Mouse (Mus musculus) megakaryocyte progenitor cell, adult 5-6 weeks (primary cell): Measurements from ENCODE around the gene Slc6a17. TPM values are rescaled to one million over a fixed set of nuclear protein-coding genes. Genes with fewer than 3 reads are reported as not detected.

Experiments
- ATAC-seq: replicated peaks from 2 replicates; pipeline ENCODE4 v1.8.0; 2016; ENCODE audit warnings: mild to moderate bottlenecking, moderate TSS enrichment, inconsistent platforms; ENCODE audit not compliant: poor library complexity
- total RNA-seq, 2 experiments: library from RNA; stranded (forward) in 1 of 2; stranded (reverse) in 1 of 2; fragments of 157-497, 149-512 nt in 1 of 2; fragments of 200-1000 nt in 1 of 2; gene quantifications; 2 replicates each; pipeline versions ENCODE4 v1.2.3 to v1.2.4; 2015 to 2017

The Slc6a17 gene
- total RNA-seq, 2 experiments from 2014 or later = not detected

GRCm38 (mm10) chr3:107528401-107529118 is 10.7 kb upstream of the Slc6a17 start:
- ATAC-seq = no peak

DNA sequence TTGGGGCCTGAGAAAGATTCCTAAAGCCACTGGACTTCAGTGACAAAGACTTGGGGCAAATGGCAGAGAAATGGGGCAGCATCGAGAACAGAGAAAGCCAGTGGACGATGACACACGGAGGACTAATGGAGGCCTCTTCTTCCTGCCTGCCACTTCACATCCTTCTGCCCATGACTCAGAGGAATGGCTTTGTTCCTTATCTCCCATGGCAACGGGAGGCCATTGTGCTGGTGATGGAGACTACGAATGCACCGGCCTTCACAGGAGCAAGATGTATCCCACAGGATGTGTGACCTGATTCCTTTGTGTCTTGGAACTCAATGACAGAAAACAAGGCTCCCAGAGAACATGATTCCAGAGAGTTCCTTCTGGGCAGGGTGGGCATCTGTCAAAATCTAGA is 6.7 kb upstream of the Slc6a17 start:
- no peak for ATAC-seq

DNA sequence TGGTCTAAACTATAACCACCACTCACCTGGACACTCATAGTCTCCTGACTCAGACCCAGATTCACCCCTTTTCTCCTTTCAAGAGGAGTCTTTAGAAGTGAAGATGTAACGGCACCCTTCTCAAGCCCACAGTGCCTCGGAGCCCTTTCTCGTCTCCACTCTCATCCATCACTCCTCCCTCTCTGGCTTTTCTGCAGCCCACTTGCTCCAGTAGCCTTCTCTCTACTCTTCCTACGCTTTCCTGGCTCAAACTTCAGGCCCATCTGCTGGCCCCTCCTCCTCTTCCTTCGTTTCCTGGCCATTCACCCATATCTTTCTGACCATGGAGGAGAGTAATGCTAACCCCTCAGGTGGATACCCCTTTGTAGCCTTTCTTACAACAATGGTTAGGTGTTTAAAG is 3.1 kb upstream of the Slc6a17 start:
- no peak for ATAC-seq

- no peak for ATAC-seq
Observed at GRCm38 (mm10) chr3:107516776-107517630, 815 bp downstream of the Slc6a17 start.

DNA sequence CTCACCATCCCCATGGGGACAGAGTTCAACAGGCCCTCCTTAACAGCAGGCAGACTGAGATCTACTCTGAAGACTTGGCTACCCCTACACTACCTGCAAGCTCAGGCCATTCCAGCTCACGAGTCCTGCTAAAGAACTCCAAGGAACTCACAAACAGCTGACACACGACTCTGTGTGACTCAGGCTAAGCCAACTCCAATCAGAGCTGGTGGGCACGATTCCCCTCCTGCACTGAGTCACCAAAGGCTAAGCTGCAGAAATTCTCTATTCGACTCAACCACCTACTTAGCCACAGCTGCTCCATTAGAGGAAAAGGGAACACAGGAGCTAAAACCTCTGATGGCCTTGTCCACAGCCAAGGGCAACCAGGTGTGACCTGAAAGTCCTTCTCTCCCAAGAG is 1.8 kb downstream of the Slc6a17 start:
- no peak for ATAC-seq

DNA sequence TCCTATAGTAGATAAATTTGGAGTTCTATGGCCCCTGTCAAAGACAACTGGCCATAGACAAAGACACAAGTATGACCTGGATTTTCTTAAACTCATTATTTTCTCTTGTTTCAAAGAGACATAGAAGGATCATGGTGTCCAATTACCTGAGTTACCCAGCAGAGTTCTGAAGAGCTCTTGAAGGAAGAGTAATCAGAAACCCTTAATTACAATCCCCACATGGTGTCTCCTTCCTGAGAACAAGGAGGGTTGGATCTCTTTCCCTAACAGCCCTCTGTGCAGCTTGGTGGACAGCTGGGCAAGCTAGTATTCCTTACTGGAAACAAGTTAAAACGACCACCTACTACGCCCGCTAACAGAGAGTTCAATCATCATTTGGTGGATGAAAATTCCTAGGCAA is 6.4 kb downstream of the Slc6a17 start:
- no peak for ATAC-seq

DNA sequence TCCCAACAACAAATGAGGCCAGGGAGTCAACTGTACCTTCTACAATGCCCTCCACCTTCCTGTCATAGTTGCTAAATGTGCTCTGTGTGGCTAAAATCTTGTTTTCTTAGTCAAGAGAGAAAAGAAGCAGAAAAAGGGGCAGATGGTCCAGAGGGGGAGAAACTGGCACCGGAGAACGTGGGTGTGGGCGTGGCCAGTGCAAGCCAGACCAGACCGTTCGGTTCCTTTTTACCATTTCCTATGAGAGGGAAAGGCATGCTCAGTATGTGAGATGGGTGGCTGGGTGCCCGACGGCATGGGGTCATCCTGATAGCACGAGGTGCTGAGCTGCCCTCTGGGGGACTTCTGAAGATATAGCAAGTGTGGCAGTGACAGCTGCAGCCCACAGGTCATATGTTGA is 9.1 kb downstream of the Slc6a17 start:
- ATAC-seq = no peak

DNA sequence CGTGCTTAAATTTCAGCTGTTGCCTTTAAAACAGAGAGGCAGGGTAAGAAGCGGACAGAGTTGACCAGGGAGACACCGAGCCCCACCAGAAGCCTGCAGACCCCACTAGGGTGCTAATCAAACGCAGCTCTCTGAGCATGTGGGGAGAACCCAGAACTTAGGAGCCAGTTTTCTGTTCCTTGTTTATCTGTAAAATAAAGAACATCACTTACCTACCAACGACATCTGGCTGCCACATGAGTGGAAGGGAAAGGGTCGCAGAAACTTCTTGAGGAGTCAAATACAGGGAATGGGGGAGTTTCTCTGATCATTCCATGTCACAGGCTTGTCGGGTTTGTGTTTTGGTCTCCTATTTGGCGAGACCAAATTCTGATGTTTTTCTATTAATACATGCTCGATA is 9.9 kb downstream of the Slc6a17 start:
- ATAC-seq = no peak

DNA sequence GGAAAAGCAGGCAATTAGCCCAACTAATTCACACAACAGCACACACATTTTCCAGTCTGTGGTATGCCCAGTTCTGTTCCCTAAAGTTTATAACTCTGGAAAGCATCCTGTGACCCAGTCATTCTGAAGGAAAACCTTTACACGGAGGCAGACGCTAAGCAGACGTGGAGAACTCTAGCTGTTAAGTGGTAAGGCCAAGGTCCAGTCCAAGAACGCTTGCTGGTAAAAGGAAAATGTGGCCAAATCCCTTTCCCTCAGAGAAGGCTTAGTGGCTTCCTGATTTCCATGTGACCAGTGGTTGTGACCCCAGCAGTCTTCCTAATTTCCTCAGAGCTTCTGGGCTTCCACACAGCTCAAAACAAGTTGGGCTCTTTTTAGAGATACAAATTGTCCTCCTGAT is 11.3 kb downstream of the Slc6a17 start:
- ATAC-seq = no peak

GRCm38 (mm10) chr3:107505464-107506367 is 12.1 kb downstream of the Slc6a17 start:
- ATAC-seq = no peak

DNA sequence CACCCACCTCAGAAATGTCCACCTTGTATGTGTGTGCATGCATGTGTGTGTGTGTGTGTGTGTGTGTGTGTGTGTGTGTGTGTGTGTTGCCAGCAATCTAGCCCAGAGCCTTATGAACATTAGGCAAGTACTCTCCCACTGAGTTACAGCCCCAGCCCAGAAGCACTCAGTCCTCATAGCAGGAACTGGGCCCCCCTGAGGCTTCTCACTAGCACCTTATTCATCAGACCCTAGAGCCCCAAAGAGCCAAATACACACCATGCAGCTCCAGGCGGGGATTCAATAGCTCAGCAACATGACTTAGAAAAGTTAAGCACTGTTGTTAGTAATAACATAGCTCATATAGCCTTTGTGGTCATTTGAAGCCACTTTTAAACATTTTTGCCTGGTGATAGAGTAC is 13.3 kb downstream of the Slc6a17 start:
- ATAC-seq = no peak

DNA sequence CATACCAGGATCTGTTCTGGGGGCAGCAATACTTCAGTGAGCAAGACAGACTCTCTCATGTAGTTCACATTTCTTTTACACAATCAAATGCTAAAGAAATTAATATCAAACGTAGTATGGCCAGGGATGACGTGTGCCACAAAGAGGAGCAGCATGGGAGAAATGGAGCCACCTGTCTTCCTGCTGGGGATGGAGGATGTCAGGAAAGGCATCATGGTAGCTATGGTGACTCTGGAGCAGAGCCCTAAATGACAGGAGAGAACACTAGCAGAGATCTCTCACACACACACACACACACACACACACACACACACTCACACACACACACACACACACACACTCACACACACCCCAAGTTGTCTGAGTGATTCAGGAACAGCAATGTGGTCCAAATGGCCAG is 14.1 kb downstream of the Slc6a17 start:
- ATAC-seq = no peak

DNA sequence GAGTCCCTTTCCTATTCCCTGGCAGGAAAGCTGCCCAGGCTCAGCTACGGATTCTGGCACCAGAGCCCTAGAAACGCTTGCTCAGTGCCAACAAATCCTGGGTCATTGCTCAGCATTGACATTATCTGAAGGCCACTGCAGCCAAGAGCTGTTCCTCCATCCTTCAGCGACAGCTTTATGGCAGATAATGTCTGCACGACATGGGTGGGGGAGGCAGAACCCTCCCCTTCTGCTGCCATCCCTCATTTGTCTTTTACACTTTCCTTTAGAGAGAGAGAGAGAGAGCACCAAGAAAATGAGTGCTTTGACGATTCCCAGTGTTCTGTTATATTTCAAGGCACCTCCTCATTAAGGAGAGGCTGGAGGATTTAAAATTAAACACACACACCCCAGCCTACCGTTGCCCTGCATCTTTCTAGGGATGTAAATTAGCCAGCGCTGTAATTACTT is 16.1 kb downstream of the Slc6a17 start:
- no peak for ATAC-seq

DNA sequence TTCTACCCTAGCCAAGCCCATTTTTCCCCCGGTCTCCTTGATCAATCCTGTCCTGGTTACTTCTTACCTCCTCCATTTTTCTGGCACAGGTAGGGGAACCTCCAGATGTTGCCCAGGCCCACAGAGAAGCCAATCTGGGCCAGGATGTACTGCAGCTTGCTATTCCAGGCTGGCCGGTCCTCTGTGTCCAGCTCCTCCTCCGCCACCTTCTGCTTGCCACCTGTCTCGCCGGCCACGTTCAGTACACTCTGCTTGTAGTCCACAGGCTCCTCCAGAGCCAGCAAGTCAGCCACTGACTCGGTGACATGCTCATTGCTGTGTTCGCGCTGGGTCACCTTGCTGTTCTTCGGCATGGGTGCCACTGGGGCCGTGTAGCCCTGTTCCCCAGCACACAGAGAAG is 17.5 kb downstream of the Slc6a17 start:
- ATAC-seq = no peak

- no peak for ATAC-seq
Observed at GRCm38 (mm10) chr3:107496086-107496850, 21.6 kb downstream of the Slc6a17 start.

DNA sequence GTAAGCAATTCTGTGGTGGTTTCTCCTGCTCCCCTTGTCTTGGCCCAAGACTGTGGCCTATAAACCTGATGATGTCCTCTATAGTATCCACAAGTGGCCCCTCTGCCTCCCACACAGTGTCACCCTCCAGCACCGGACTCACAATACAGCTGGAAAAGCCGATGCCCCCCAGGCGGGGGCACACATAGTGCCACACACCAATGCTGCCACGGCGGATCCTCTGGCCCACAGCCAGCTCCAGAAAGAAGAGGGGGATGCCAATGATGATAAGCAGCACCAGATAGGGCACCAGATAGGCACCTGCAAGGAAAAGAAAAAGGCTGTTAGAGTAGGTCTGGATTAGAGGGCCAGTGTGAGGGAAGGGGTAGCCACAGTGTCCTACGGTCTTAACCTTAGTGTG is 22.3 kb downstream of the Slc6a17 start:
- no peak for ATAC-seq

DNA sequence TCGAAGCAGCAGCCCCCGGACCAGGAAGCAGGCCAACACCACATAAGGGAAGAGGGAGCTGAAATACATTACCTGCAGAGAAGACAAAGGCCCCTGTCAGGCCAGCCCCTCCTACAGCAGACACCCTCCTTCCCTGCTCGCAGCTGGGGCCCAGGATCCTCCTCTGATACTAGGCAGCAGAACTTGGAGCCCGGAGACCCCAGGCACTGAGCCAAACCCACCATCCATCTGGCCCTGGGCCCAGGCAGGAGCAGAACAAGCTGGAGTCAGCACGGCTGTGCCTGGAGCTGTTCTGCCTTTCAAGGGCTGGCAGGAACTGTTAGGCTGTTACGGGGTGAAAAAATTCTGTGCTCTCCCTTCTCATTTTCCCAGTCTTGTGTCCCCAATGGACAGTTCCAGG is 26.4 kb downstream of the Slc6a17 start:
- no peak for ATAC-seq

GRCm38 (mm10) chr3:107488637-107489036 is 29.2 kb downstream of the Slc6a17 start:
- ATAC-seq = no peak

DNA sequence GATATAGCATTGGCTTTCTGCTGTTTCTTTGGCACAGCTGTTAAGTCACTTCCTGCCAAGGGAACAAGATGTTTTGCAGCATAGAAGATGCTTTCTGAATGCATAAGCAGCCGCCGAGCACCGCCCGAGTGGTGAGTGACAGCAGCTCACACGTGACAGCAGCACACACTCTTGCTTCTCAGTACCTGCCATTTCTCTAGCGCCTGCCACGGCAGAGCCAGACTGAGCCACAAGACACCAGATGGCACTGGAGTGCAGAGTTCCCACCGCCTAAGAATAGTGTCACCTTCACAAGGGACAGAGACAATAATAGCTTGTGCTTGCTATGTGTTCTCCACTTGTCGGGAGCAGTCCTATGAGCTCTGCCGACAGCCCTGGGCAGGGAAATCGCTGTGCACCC is 34.5 kb downstream of the Slc6a17 start:
- peak; percentile 47 for ATAC-seq

DNA sequence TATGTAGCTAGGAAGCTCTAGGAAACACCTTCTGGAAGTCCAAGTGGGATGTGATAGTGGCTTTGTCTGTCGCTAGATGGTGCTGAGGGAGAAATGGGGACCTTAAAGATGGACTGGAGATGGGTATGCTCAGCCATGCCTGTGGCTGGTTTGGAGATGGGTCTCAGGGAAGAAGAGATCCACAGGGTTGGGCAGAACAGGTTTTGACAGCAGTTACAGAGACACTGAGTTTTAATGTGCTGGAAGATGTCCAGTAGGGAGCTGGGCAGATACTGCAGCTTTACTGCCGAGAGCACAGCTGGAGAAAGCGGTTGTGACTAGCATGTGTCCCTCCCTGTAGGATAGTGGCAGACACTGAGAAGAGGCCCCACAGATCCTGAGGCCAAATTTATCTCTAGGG is 37.2 kb downstream of the Slc6a17 start:
- ATAC-seq = peak; percentile 60

DNA sequence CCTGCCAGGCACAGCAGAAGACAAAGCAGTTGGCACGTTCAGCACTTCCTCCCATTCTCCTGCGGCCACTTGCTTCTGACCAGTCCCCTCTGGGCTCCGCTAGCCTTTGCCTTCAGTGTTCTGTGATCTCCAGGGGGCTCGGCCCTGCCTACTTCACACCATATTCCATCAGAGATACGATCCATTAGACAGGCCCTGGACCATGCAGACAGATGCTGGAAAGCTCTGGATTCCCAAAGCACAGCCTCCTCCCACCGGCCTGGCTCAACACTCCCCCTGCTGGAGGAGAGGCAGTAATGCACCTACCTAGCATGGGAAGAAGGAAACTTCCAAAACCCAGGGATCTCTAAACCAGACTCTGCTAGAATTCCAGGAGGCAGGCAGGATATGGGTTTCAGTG is 45.6 kb downstream of the Slc6a17 start:
- ATAC-seq = peak; percentile 93
